8 mouse cellular contexts compared by ENCODE assay signal in the genomic region with DNA sequence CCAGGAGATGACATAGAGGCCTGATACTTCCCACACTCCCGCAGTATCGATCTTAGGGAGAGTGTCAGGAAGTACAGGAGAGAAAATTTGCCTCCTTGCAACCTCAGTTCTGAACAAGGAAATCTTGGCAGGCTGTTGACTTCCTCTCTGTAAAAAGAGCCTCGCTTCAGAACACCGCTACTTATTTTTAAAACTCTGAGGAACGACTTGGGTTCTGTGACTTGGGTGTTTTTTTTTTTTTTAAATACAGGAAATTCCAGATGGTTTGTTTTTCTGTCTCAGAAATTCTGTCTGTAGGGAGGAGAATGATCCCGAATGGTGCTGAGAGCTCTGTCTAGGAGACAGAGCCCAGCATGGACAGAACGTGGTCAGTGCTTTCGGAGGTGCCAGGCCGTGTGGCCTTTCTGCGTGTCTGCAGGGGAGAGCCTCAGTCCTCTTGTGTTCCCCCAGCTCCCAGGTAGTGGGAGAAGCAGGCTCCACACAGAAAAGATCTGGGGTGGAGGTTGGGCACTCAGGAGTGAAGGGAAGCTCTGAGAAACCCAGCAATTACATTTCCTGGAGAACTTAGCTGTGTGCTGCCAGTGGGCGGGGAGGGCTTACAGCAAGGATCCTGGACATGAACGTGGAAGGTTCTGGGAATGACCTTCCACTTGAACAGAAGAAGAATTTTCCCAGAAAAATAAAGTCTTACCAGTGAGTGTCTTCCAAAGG. TPM values are rescaled to one million over a fixed set of nuclear protein-coding genes. Genes with fewer than 3 reads are reported as not detected.
DNase-seq lines count a peak whose midpoint lies in the region; ATAC-seq and TF ChIP-seq lines count a peak whose summit lies in the region.

No protein-coding gene starts in this region.

- H3K4me2 ChIP-seq in heart, embryonic 14.5 days (ENCODE audit: low read length): no peak overlapping the region

- H3K4me1 ChIP-seq in heart, embryonic 14.5 days (ENCODE audit: control insufficient read depth in 2 of 2, insufficient read depth in 2 of 2, low read length in 2 of 2): peaks cover 13 to 23% of the 10 kb centered on the region in 2 experiments
- H3K4me1 ChIP-seq in cerebellum, adult 2 months (ENCODE audit: control insufficient read depth, insufficient read depth, low read length): peaks cover 4% of the 10 kb centered on the region; the same call in 1 of the 2 replicates

- DNase-seq in gastrocnemius, adult 18-20 months (ENCODE audit: low spot score): peak; percentile 30
- DNase-seq in gastrocnemius, postnatal 36 days: no peak
- peak; percentile 50 for DNase-seq in NIH3T3 (ENCODE audit: low read depth)
- DNase-seq in left cerebral cortex, adult 9 months (ENCODE audit: low spot score in 2 of 2): peak; percentile 19 to 25
- DNase-seq in cerebellum, postnatal 25 days: no peak
- no peak for DNase-seq in urinary bladder, postnatal 36 days (ENCODE audit: low spot score in 2 of 2)
- no peak for DNase-seq in cerebellum, adult 2 months

- ATAC-seq in heart, embryonic 14.5 days (ENCODE audit: insufficient number of reproducible peaks, insufficient read depth, low FRiP score, low read depth): no peak

- no peaks in the 10 kb centered on the region for H3K36me3 ChIP-seq in heart, embryonic 14.5 days (ENCODE audit: control insufficient read depth, insufficient read depth, low read length)

- 48% methylated on average over 12 of the region's 12 CpGs for WGBS in heart, embryonic 14.5 days
- 82% methylated on average over 12 of the region's 12 CpGs for WGBS in cerebellum, adult 2 months

- H3K4me3 ChIP-seq in heart, embryonic 14.5 days (ENCODE audit: control insufficient read depth in 1 of 2, insufficient read depth in 1 of 2, low read depth in 1 of 2, low read length in 2 of 2): no peak overlapping the region
- no peak overlapping the region for H3K4me3 ChIP-seq in cerebellum, adult 2 months (replicated peaks; ENCODE audit: insufficient read depth, low read depth, low read length)

- no peak for TF ChIP-seq CTCF in cerebellum, adult 2 months (IDR thresholded peaks at IDR 0.05; ENCODE audit: borderline replicate concordance, insufficient read depth, low read depth, low read length)

- no peaks in the 10 kb centered on the region for H3K9me3 ChIP-seq in heart, embryonic 14.5 days (ENCODE audit: control insufficient read depth, low read length)

- intact Hi-C loops in gastrocnemius, postnatal 36 days (cut with DNase I): no loop called here

- no peaks in the 10 kb centered on the region for H3K27me3 ChIP-seq in heart, embryonic 14.5 days (ENCODE audit: control insufficient read depth, insufficient read depth, low read length)
- H3K27me3 ChIP-seq in cerebellum, adult 2 months (ENCODE audit: control insufficient read depth, insufficient read depth, low read length): no peaks in the 10 kb centered on the region

- peak overlapping the region; percentile 83 to 86 for H3K27ac ChIP-seq in heart, embryonic 14.5 days (replicated peaks in 1 of 2; ENCODE audit: control insufficient read depth in 1 of 2, insufficient read depth in 1 of 2, low read depth in 2 of 2, low read length in 2 of 2)
- H3K27ac ChIP-seq in cerebellum, adult 2 months (ENCODE audit: insufficient read depth, low read length): no peak overlapping the region

- no peak for TF ChIP-seq POLR2A in cerebellum, adult 2 months (IDR thresholded peaks at IDR 0.05; ENCODE audit: borderline replicate concordance, insufficient read depth, low read length)

- H3K9ac ChIP-seq in heart, embryonic 14.5 days (ENCODE audit: low read length): no peak overlapping the region

RNA-seq across cellular contexts. Expression of a gene that starts 28.9 kb away (rescaled TPM):
- 1 to 10 TPM; 4.0 to 4.2 TPM for total RNA-seq in gastrocnemius, adult 18-20 months (2021)
- total RNA-seq in gastrocnemius, postnatal 36 days (2021): 1 to 10 TPM; 5.2 to 6.3 TPM
- polyA plus RNA-seq in heart, embryonic 14.5 days (2014; fragmentation: Nextera tagmentation; extraction: Ambion mirVana): 6.3 and 6.6 TPM in 2 replicates
- polyA plus RNA-seq in cerebellum, adult 2 months (2012; rRNA removed): 9.9 and 11.2 TPM in 2 replicates

Comparison
In these comparisons a context has a peak if more than half of its experiments do, and no peak if none do; other contexts are left out.
1. DNase-seq: peak in gastrocnemius, adult 18-20 months (single experiment), NIH3T3 (single experiment) and left cerebral cortex, adult 9 months (2 of 2); none in gastrocnemius, postnatal 36 days (0 of 2), cerebellum, postnatal 25 days (0 of 2), urinary bladder, postnatal 36 days (0 of 2) and cerebellum, adult 2 months (0 of 2).